Mouse (Mus musculus): ENCODE measurements around the gene Mpp2.

- TF ChIP-seq CTCF (IDR thresholded peaks at IDR 0.05; ENCODE audit: borderline replicate concordance, insufficient read depth, low read length) (no peak), POLR2A (IDR thresholded peaks at IDR 0.05; ENCODE audit: low read depth, low read length) (no peak)
Measured at GRCm38 (mm10) chr11:102072729-102073128, 15.6 kb downstream of the Mpp2 start.
